Mouse (Mus musculus): ENCODE data around the gene Acyp1. TPM values are rescaled to one million over a fixed set of nuclear protein-coding genes. Genes with fewer than 3 reads are reported as not detected.

The Acyp1 gene
- polyA plus RNA-seq, 1 experiment from 2014 or later, result 50.3 TPM

DNA sequence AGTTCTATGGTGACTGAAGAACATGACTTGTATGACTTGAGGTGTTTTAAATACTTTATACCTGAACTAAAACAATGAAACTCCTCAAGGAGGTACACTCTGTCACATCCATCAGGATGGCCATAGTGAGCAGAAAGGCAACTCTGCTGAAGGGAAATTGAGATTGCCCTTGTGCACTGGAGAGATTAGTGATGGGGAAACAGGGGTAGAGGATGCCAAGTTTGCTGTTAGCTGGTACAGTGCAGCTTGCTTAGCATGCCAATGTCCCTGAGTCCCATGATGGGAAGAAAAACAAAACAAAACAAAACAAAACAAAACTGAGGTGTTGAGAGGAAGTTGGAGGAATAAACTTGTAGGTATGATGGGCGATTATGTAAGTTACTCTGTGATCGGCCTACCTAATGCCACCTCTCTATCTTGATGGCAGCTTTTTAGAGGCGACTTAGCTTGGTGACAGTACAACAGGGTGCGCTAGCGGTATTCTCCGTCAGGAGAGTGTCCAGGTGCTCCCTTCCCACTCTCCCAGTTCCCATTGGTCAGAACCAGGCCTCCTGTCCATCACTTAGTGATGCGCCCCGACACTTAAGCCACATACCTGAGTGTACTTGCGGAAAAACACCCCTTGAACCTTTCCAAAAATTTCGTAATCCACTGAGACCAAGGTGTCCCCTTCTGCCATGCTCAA, 8.7 kb downstream of the Acyp1 start:
- no peak for ATAC-seq
- 6% methylated on average over 10 of the region's 10 CpGs for WGBS

GRCm38 (mm10) chr12:85278919-85279318, 9.3 kb downstream of the Acyp1 start:
- 0 out of 2 replicates have a peak, but pooled peaks have one; percentile 15 for TF ChIP-seq CTCF (IDR thresholded peaks at IDR 0.05; ENCODE audit: low read depth)
- H3K4me1 ChIP-seq (replicated peaks; ENCODE audit: control insufficient read depth, insufficient read depth, low read length), result no peaks in the 10 kb centered on the region
- H3K9ac ChIP-seq (ENCODE audit: low read depth, low read length), result no peak overlapping the region
- H3K27me3 ChIP-seq (replicated peaks; ENCODE audit: control insufficient read depth, insufficient read depth, low read length), result no peaks in the 10 kb centered on the region
- H3K36me3 ChIP-seq (ENCODE audit: control insufficient read depth, insufficient read depth), result no peaks in the 10 kb centered on the region
- no peaks in the 10 kb centered on the region for H3K9me3 ChIP-seq (ENCODE audit: control insufficient read depth)
- no peak overlapping the region for H3K4me3 ChIP-seq (ENCODE audit: low read depth, low read length)
- no peak overlapping the region for H3K27ac ChIP-seq (ENCODE audit: low read depth, low read length)
- WGBS, result 96% methylated on average over 10 of the region's 10 CpGs
- H3K4me2 ChIP-seq (replicated peaks; ENCODE audit: low read depth), result no peak overlapping the region
- ATAC-seq, result no peak

More for the DNA sequence above, 8.7 kb downstream of the Acyp1 start:
- no peaks in the 10 kb centered on the region for H3K4me1 ChIP-seq (replicated peaks; ENCODE audit: control insufficient read depth, insufficient read depth, low read length)
- peak overlapping the region; percentile 74 for H3K4me3 ChIP-seq (ENCODE audit: low read depth, low read length)
- H3K4me2 ChIP-seq (replicated peaks; ENCODE audit: low read depth), result peak overlapping the region; percentile 91
- TF ChIP-seq CTCF (IDR thresholded peaks at IDR 0.05; ENCODE audit: low read depth), result no peak
- H3K36me3 ChIP-seq (ENCODE audit: control insufficient read depth, insufficient read depth), result no peaks in the 10 kb centered on the region
- peak overlapping the region; percentile 9; the same call in 1 of the 2 replicates for H3K27ac ChIP-seq (ENCODE audit: low read depth, low read length)
- H3K27me3 ChIP-seq (replicated peaks; ENCODE audit: control insufficient read depth, insufficient read depth, low read length), result no peaks in the 10 kb centered on the region
- peak overlapping the region; percentile 76 for H3K9ac ChIP-seq (ENCODE audit: low read depth, low read length)
- no peaks in the 10 kb centered on the region for H3K9me3 ChIP-seq (ENCODE audit: control insufficient read depth)

DNA sequence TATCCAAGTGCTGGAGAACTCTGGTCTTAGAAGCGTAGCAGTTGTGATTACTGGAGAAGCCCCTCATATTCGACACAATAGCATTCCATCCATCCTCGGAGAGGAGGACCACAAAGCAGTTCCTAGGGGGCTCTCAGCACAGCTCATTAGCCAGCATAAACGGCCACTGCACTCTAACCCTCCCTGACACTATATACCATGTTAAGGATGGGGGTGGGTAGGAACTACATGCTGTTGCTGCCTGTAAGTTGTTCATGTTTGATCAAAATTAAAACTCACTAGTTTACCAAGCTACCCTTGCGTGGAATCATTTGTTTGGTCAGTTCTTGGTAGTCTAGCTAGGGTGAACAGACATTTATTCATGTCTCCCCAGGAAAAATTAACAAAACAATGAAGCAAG, 12.0 kb downstream of the Acyp1 start:
- H3K4me1 ChIP-seq (replicated peaks; ENCODE audit: control insufficient read depth, insufficient read depth, low read length), result no peaks in the 10 kb centered on the region
- no peaks in the 10 kb centered on the region for H3K36me3 ChIP-seq (ENCODE audit: control insufficient read depth, insufficient read depth)
- no peak overlapping the region for H3K4me2 ChIP-seq (replicated peaks; ENCODE audit: low read depth)
- no peak overlapping the region for H3K9ac ChIP-seq (ENCODE audit: low read depth, low read length)
- TF ChIP-seq CTCF (IDR thresholded peaks at IDR 0.05; ENCODE audit: low read depth), result no peak
- 90% methylated on average over 5 of the region's 5 CpGs for WGBS
- H3K9me3 ChIP-seq (ENCODE audit: control insufficient read depth), result no peaks in the 10 kb centered on the region
- H3K4me3 ChIP-seq (ENCODE audit: low read depth, low read length), result no peak overlapping the region
- ATAC-seq, result no peak
- H3K27ac ChIP-seq (ENCODE audit: low read depth, low read length), result no peak overlapping the region
- no peaks in the 10 kb centered on the region for H3K27me3 ChIP-seq (replicated peaks; ENCODE audit: control insufficient read depth, insufficient read depth, low read length)

DNA sequence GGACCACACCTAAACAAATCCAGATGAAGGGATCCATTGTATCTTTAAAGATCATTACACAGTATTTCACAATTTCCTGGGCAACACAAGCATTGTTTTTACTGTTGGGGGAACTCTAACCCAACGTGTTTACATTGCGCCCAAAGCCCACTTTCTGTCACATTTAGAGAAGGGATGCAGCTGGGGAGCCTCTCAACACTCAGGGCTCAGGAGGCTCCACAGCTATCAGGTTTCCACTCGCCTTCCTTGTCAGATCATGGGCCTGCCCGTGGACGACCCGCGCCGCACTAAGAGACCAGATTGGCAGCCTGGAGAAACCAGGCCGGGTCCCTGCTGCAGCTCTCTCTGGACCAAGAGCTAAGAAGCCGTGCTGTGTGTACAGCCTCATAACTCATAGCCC, 14.7 kb downstream of the Acyp1 start:
- Histone ChIP-seq H3K4me1 (replicated peaks; ENCODE audit: control insufficient read depth, insufficient read depth, low read length) (0 out of 2 replicates have a peak, but pooled peaks cover 3% of the 10 kb centered on the region), H3K9ac (ENCODE audit: low read depth, low read length) (no peak overlapping the region), H3K27me3 (replicated peaks; ENCODE audit: control insufficient read depth, insufficient read depth, low read length) (no peaks in the 10 kb centered on the region), H3K27ac (ENCODE audit: low read depth, low read length) (no peak overlapping the region), H3K4me2 (replicated peaks; ENCODE audit: low read depth) (no peak overlapping the region), H3K9me3 (ENCODE audit: control insufficient read depth) (no peaks in the 10 kb centered on the region), H3K36me3 (ENCODE audit: control insufficient read depth, insufficient read depth) (no peaks in the 10 kb centered on the region), H3K4me3 (ENCODE audit: low read depth, low read length) (no peak overlapping the region)
- ATAC-seq, result no peak
- 65% methylated on average over 10 of the region's 10 CpGs for WGBS
- no peak for TF ChIP-seq CTCF (IDR thresholded peaks at IDR 0.05; ENCODE audit: low read depth)

DNA sequence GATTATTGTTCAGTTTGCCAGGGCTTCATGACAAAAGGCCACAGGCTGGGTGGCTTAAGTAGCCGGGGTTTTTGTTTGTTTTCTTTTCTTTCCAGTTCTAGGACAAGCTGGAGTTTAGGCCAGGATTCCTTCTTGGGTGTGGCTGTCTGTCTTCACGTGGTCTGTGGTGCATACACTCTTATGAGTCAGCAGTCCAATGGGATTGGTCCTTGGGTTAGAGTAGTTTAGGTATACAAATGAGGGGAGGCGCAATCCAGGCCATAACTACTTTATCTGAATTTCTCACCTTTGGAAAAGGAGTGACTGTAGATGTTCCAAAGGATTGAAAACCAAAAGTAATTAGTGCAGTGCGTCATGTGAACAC, 16.4 kb downstream of the Acyp1 start:
- peak; percentile 16; the same call in 1 of the 2 replicates for ATAC-seq
- no peak overlapping the region for H3K4me2 ChIP-seq (replicated peaks; ENCODE audit: low read depth)
- H3K27me3 ChIP-seq (replicated peaks; ENCODE audit: control insufficient read depth, insufficient read depth, low read length), result no peaks in the 10 kb centered on the region
- H3K9ac ChIP-seq (ENCODE audit: low read depth, low read length), result no peak overlapping the region
- TF ChIP-seq CTCF (IDR thresholded peaks at IDR 0.05; ENCODE audit: low read depth), result no peak
- no peak overlapping the region for H3K27ac ChIP-seq (ENCODE audit: low read depth, low read length)
- no peaks in the 10 kb centered on the region for H3K36me3 ChIP-seq (ENCODE audit: control insufficient read depth, insufficient read depth)
- H3K4me3 ChIP-seq (ENCODE audit: low read depth, low read length), result no peak overlapping the region
- 0 out of 2 replicates have a peak, but pooled peaks cover 3% of the 10 kb centered on the region for H3K4me1 ChIP-seq (replicated peaks; ENCODE audit: control insufficient read depth, insufficient read depth, low read length)
- H3K9me3 ChIP-seq (ENCODE audit: control insufficient read depth), result no peaks in the 10 kb centered on the region
- WGBS, result 57% methylated on average over 4 of the region's 4 CpGs

DNA sequence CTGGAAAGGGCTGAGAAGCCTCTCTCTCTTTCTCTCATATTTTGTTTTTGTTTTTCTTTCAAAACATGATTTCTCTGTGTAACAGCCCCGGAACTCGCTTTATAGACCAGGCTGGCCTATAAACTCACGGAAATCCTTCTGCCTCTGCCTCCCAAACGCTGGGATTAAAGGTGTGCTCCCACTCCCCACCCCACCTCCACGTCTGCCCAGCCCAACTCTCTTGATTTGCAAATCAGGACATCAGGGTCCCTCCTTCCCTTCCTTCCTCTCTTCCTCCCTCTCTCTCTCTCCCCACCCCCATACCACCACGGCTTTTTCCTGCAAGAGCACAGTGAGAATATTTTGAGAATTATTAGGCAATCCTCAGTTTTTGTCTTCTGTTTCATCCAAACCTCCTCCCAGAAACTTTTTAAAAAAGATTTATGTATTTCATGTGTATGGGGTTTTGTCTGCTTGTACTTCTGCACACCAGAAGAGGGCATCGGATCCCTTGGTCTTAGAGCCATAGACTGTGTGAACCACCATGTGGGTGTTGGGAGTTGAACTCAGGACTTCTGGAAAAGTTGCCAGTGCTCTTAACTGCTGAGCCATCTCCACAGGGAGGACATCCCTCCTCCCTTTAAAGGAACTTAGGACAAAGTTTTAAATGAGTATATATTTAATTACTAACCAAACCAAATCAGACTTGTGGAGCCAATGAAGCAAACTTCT, 17.0 kb downstream of the Acyp1 start:
- Histone ChIP-seq H3K4me1 (replicated peaks; ENCODE audit: control insufficient read depth, insufficient read depth, low read length) (0 out of 2 replicates have a peak, but pooled peaks cover 3% of the 10 kb centered on the region), H3K9ac (ENCODE audit: low read depth, low read length) (no peak overlapping the region), H3K4me2 (replicated peaks; ENCODE audit: low read depth) (no peak overlapping the region), H3K27ac (ENCODE audit: low read depth, low read length) (no peak overlapping the region), H3K9me3 (ENCODE audit: control insufficient read depth) (no peaks in the 10 kb centered on the region), H3K4me3 (ENCODE audit: low read depth, low read length) (no peak overlapping the region), H3K36me3 (ENCODE audit: control insufficient read depth, insufficient read depth) (no peaks in the 10 kb centered on the region), H3K27me3 (replicated peaks; ENCODE audit: control insufficient read depth, insufficient read depth, low read length) (no peaks in the 10 kb centered on the region)
- WGBS, result 76% methylated on average over 7 of the region's 7 CpGs
- no peak for ATAC-seq
- TF ChIP-seq CTCF (IDR thresholded peaks at IDR 0.05; ENCODE audit: low read depth), result peak; percentile 22; the same call in 1 of the 2 replicates
